Mouse (Mus musculus): ENCODE measurements around the gene Tbcd.
"Not testable (repeated sequence)": the region's sequence is repeated elsewhere in the genome, so short reads cannot be mapped to it uniquely, and the experiment has no call there.

Tbcd gene

GRCm38 (mm10) chr11:121652547-121653305, 201.0 kb downstream of the Tbcd start:
- peak; percentile 80 for DNase-seq (ENCODE audit: low read depth, low spot score)

GRCm38 (mm10) chr11:121653631-121654030, 201.9 kb downstream of the Tbcd start:
- DNase-seq (ENCODE audit: low read depth, low spot score): no peak

- no peak for DNase-seq (ENCODE audit: low read depth, low spot score)
Measured at GRCm38 (mm10) chr11:121654406-121654945, 202.7 kb downstream of the Tbcd start.

GRCm38 (mm10) chr11:121655166-121655806, 203.5 kb downstream of the Tbcd start:
- DNase-seq (ENCODE audit: low read depth, low spot score): no peak

GRCm38 (mm10) chr11:121655807-121656511, 204.2 kb downstream of the Tbcd start:
- DNase-seq (ENCODE audit: low read depth, low spot score): no peak

GRCm38 (mm10) chr11:121658151-121658550, 206.4 kb downstream of the Tbcd start:
- DNase-seq (ENCODE audit: low read depth, low spot score): no peak

GRCm38 (mm10) chr11:121660604-121661003, 208.9 kb downstream of the Tbcd start:
- not testable (repeated sequence) for DNase-seq (ENCODE audit: low read depth, low spot score)

- DNase-seq (ENCODE audit: low read depth, low spot score): no peak
Measured at GRCm38 (mm10) chr11:121661116-121661515, 209.4 kb downstream of the Tbcd start.
